Mouse (Mus musculus) MEL (cell line): ENCODE results near the gene Stra6. TPM values are rescaled to one million over a fixed set of nuclear protein-coding genes. Genes with fewer than 3 reads are reported as not detected.

Experiments used
- DNase-seq: peaks from one replicate; pipeline ENCODE4 v3.0.0; 2011; ENCODE audit warnings: low read depth, low spot score
- H3K27ac ChIP-seq: 2 replicates; pipeline ENCODE4 v1.5.1; 2012; ENCODE audit warnings: low read depth, mild to moderate bottlenecking, control low read depth, low read length, moderate library complexity; ENCODE audit not compliant: control insufficient read depth
- H3K27me3 ChIP-seq, 2 experiments: fragments of 150-350 bp in 1 of 2; sonication (generic) in 1 of 2; 2 replicates each; pipeline ENCODE4 v1.6.1; 2012; ENCODE audit warnings: low read length in 2 of 2, mild to moderate bottlenecking in 2 of 2, improper control_type of control experiment in 1 of 2, moderate library complexity in 1 of 2; ENCODE audit not compliant: insufficient read depth in 2 of 2, control insufficient read depth in 1 of 2
- H3K36me3 ChIP-seq, 2 experiments: 2 replicates each; pipeline ENCODE4 v1.6.1; 2012 to 2014; ENCODE audit warnings: low read length in 2 of 2, improper control_type of control experiment in 1 of 2, inconsistent platforms in 1 of 2, mild to moderate bottlenecking in 1 of 2; ENCODE audit not compliant: insufficient read depth in 2 of 2, control insufficient read depth in 1 of 2
- H3K4me1 ChIP-seq, 2 experiments: fragments of 150-350 bp in 1 of 2; sonication (generic) in 1 of 2; 2 replicates each; pipeline ENCODE4 v1.6.1; 2012; ENCODE audit warnings: low read length in 2 of 2, improper control_type of control experiment in 1 of 2, mild to moderate bottlenecking in 1 of 2; ENCODE audit not compliant: insufficient read depth in 2 of 2, control insufficient read depth in 1 of 2
- H3K4me3 ChIP-seq, 2 experiments: fragments of 150-350 bp in 1 of 2; sonication (generic) in 1 of 2; 2 replicates each; pipeline ENCODE4 v1.5.1; 2012; ENCODE audit warnings: low read depth in 2 of 2, low read length in 2 of 2, mild to moderate bottlenecking in 2 of 2, moderate library complexity in 2 of 2, control low read depth in 1 of 2, improper control_type of control experiment in 1 of 2; ENCODE audit not compliant: control insufficient read depth in 1 of 2, insufficient read depth in 1 of 2
- H3K79me2 ChIP-seq: 2 replicates; pipeline ENCODE4 v1.6.1; 2012; ENCODE audit warnings: mild to moderate bottlenecking, low read length, moderate library complexity; ENCODE audit not compliant: control insufficient read depth, poor library complexity, insufficient read depth
- H3K9ac ChIP-seq: 2 replicates; pipeline ENCODE4 v1.6.1; 2012; ENCODE audit warnings: low read depth, mild to moderate bottlenecking, control low read depth, low read length, moderate library complexity; ENCODE audit not compliant: control insufficient read depth, poor library complexity, severe bottlenecking
- H3K9me3 ChIP-seq: fragments of 150-350 bp; sonication (generic); replicated peaks from 2 replicates; pipeline ENCODE4 v1.6.1; 2012; ENCODE audit warnings: mild to moderate bottlenecking, low read length, improper control_type of control experiment, moderate library complexity; ENCODE audit not compliant: insufficient read depth
- BHLHE40 ChIP-seq: IDR thresholded peaks from 2 replicates; pipeline ENCODE4 v1.6.1; 2012; ENCODE audit warnings: low read depth, mild to moderate bottlenecking, inconsistent platforms, low read length, improper control_type of control experiment, borderline replicate concordance
- CHD2 ChIP-seq: IDR thresholded peaks from 2 replicates; pipeline ENCODE4 v1.6.1; 2011; ENCODE audit warnings: low read length, improper control_type of control experiment
- ELF1 ChIP-seq: IDR thresholded peaks from 2 replicates; pipeline ENCODE4 v1.6.1; 2014; ENCODE audit warnings: low read depth, mild to moderate bottlenecking, inconsistent platforms, low read length, improper control_type of control experiment, moderate library complexity
- EP300 ChIP-seq, 2 experiments: IDR thresholded peaks; 2 replicates each; pipeline ENCODE4 v1.6.1; 2011; ENCODE audit warnings: improper control_type of control experiment in 2 of 2, low read length in 2 of 2, low read depth in 1 of 2, mild to moderate bottlenecking in 1 of 2
- GABPA ChIP-seq: IDR thresholded peaks from 2 replicates; pipeline ENCODE4 v1.6.1; 2012; ENCODE audit warnings: low read depth, mild to moderate bottlenecking, inconsistent platforms, low read length, improper control_type of control experiment, moderate library complexity
- GATA1 ChIP-seq: IDR thresholded peaks from 2 replicates; pipeline ENCODE4 v1.6.1; 2011; ENCODE audit warnings: low read depth, low read length, improper control_type of control experiment
- JUND ChIP-seq: IDR thresholded peaks from 2 replicates; pipeline ENCODE4 v1.6.1; 2011; ENCODE audit warnings: low read depth, mild to moderate bottlenecking, improper control_type of control experiment, low read length
- KAT2A ChIP-seq: conservative IDR thresholded peaks from 2 replicates; pipeline ENCODE4 v1.6.1; 2012; ENCODE audit warnings: low read depth, low read length, improper control_type of control experiment, inconsistent platforms
- MAFK ChIP-seq: IDR thresholded peaks from 2 replicates; pipeline ENCODE4 v1.6.1; 2011; ENCODE audit warnings: low read depth, mild to moderate bottlenecking, low read length, improper control_type of control experiment, borderline replicate concordance
- MAX ChIP-seq: IDR thresholded peaks from 2 replicates; pipeline ENCODE4 v1.6.1; 2011; ENCODE audit warnings: low read length, improper control_type of control experiment
- MXI1 ChIP-seq: IDR thresholded peaks from 2 replicates; pipeline ENCODE4 v1.6.1; 2011; ENCODE audit warnings: mild to moderate bottlenecking, low read depth, low read length, improper control_type of control experiment
- MYB ChIP-seq: IDR thresholded peaks from 2 replicates; pipeline ENCODE4 v1.6.1; 2011; ENCODE audit warnings: mild to moderate bottlenecking, low read depth, low read length, improper control_type of control experiment
- POLR2A ChIP-seq, 2 experiments: IDR thresholded peaks; 2 replicates each; pipeline ENCODE4 v1.6.1; 2011 to 2012; ENCODE audit warnings: low read length in 2 of 2, mild to moderate bottlenecking in 2 of 2, control low read depth in 1 of 2, improper control_type of control experiment in 1 of 2, low read depth in 1 of 2, moderate library complexity in 1 of 2; ENCODE audit not compliant: control insufficient read depth in 1 of 2, insufficient read depth in 1 of 2, poor library complexity in 1 of 2
- RCOR1 ChIP-seq: IDR thresholded peaks from 2 replicates; pipeline ENCODE4 v1.6.1; 2012; ENCODE audit warnings: low read depth, mild to moderate bottlenecking, inconsistent platforms, low read length, improper control_type of control experiment
- SMC3 ChIP-seq: IDR thresholded peaks from 2 replicates; pipeline ENCODE4 v1.6.1; 2011; ENCODE audit warnings: low read depth, low read length, improper control_type of control experiment
- TBP ChIP-seq: IDR thresholded peaks from 2 replicates; pipeline ENCODE4 v1.8.0; 2011; ENCODE audit warnings: low read depth, low read length, improper control_type of control experiment
- TCF12 ChIP-seq: IDR thresholded peaks from 2 replicates; pipeline ENCODE4 v1.6.1; 2014; ENCODE audit warnings: low read depth, mild to moderate bottlenecking, inconsistent platforms, low read length, improper control_type of control experiment, moderate library complexity
- ZNF384 ChIP-seq: IDR thresholded peaks from 2 replicates; pipeline ENCODE4 v1.6.1; 2012; ENCODE audit warnings: low read depth, mild to moderate bottlenecking, inconsistent platforms, low read length, improper control_type of control experiment
- polyA plus RNA-seq, 2 experiments: library from polyadenylated mRNA; stranded (reverse) in 1 of 2; unstranded in 1 of 2; fragments of >175 nt in 1 of 2; fragments of >200 nt in 1 of 2; gene quantifications; 2 replicates each; pipeline versions ENCODE4 v1.2.1 to v1.2.4; 2012; ENCODE audit warnings: low replicate concordance in 2 of 2, low read depth in 1 of 2; ENCODE audit not compliant: insufficient read length in 2 of 2, insufficient read depth in 1 of 2, missing spikeins in 1 of 2
- total RNA-seq: library from RNA; depleted of rRNA; stranded (reverse); fragments of 300-350 nt; gene quantifications from 2 replicates; pipeline ENCODE4 v1.2.3, GENCODE M21; 2012

Stra6 gene
- total and polyA plus RNA-seq, 3 experiments: not detected

DNA sequence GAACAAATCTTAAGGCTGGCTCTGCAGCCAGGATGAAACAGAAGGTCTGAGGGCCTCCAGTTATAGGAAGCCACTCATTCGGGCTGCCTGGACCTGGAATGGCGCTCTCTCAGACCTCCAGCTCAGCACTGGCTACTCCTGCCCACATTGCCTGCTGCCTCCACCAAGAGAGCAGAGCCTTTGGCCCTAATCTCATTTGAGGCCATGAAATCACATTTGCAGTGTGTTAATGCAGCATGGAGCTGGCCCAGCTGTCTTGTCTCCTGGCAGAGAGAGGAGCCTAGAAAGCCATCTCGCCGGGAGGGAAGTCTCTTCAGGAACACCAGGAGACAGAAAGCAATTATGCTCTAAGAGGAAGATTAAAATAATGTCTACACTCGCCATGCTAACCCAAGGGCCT, 43.9 kb downstream of the Stra6 start:
- no peaks in the 10 kb centered on the region for H3K9me3 ChIP-seq
- H3K27ac ChIP-seq: no peak overlapping the region
- H3K27me3 ChIP-seq: peaks cover 4 to 9% of the 10 kb centered on the region in 2 experiments
- H3K36me3 ChIP-seq: no peaks in the 10 kb centered on the region
- H3K4me3 ChIP-seq: no peak overlapping the region
- no peak overlapping the region for H3K9ac ChIP-seq
- no peaks in the 10 kb centered on the region for H3K4me1 ChIP-seq
- TF ChIP-seq RCOR1 (no peak), GATA1 (no peak)
- DNase-seq: no peak
- no peaks in the 10 kb centered on the region for H3K79me2 ChIP-seq

DNA sequence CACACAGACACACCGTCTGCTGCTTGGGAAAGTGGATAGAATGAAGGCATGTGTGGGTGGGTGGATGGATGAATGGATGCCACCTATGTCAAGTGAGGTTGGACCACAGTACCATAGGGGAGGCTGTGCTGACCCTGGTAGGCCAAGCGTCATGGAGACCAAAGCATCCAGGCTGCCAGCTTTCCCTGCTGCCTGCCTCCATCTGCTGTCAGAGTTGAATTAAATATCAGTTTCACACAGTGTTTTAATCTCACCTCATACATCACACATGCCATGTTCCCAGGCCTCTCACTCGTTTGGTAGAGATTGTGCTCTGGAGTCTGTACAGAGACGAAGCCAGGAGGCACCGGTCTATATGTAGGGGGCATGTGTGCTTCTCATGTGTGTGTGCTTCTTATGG, 47.2 kb downstream of the Stra6 start:
- H3K27ac ChIP-seq: no peak overlapping the region
- TF ChIP-seq KAT2A (no peak), TBP (no peak), ELF1 (no peak), EP300 (IDR thresholded peaks at IDR 0.05; ENCODE audit: low read depth in 1 of 2, low read length in 2 of 2) (no peak), MAX (no peak), SMC3 (no peak), BHLHE40 (no peak), JUND (no peak), GATA1 (no peak), ZNF384 (no peak), MYB (no peak), MAFK (no peak), GABPA (no peak), POLR2A (IDR thresholded peaks at IDR 0.05; ENCODE audit: control insufficient read depth in 1 of 2, insufficient read depth in 1 of 2, low read depth in 1 of 2, low read length in 2 of 2, poor library complexity in 1 of 2) (no peak), TCF12 (no peak), CHD2 (no peak), MXI1 (no peak)
- H3K4me3 ChIP-seq: no peak overlapping the region
- H3K9me3 ChIP-seq: no peaks in the 10 kb centered on the region
- H3K79me2 ChIP-seq: no peaks in the 10 kb centered on the region
- DNase-seq: no peak
- H3K27me3 ChIP-seq: peaks cover 2 to 3% of the 10 kb centered on the region in 2 experiments; a peak in 3 of 4 replicates
- no peaks in the 10 kb centered on the region for H3K36me3 ChIP-seq
- H3K9ac ChIP-seq: no peak overlapping the region
- H3K4me1 ChIP-seq: no peaks in the 10 kb centered on the region
